Mouse (Mus musculus) fat pad, adult 2 months (tissue): ENCODE measurements around the gene Chl1.

Experiments used
- DNase-seq: peaks from one replicate; pipeline ENCODE4 v3.0.0-alpha.2; 2011; ENCODE audit warnings: low read depth, low spot score; ENCODE audit errors: extremely low read depth

Chl1 gene

DNA sequence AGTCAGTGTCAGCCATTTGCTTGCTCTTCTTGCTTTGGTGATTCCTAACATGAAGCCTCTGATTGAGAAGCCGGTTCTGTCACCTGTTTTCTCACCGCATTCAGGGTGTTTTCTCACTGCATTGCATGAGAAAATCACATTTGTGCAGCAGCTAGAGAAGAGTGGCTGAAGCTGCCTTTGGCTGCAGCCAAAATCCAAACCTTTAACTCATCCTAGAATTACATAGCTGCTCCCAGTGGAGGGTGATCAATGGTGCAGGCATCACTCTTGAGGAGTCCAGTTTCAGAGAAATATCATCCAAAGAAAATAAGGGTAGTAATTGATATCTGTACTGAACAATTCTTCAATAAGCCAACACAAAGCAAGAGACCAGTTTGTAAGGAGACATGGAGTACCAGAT is 154.8 kb downstream of the Chl1 start:
- DNase-seq: no peak

GRCm38 (mm10) chr6:103665677-103666316 is 155.4 kb downstream of the Chl1 start:
- DNase-seq: no peak

DNA sequence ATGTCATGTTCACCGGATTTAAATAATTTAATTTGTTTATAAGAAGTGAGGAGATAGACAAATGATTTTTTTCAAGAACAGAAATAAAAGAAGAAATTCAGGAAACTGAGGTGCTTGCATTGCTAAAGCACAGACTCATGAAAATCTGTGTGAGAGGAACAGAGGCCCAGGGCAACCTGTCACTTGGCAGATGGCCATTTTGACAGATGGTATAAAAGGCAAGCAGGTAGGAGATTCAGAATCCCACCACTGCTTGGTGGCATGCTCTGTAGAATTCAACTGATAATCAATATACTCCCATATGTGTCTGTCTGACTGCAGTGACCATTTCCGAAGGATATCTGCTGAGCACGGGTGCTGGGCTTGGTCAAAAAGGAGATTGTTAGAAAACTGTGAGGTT is 162.7 kb downstream of the Chl1 start:
- DNase-seq: no peak

DNA sequence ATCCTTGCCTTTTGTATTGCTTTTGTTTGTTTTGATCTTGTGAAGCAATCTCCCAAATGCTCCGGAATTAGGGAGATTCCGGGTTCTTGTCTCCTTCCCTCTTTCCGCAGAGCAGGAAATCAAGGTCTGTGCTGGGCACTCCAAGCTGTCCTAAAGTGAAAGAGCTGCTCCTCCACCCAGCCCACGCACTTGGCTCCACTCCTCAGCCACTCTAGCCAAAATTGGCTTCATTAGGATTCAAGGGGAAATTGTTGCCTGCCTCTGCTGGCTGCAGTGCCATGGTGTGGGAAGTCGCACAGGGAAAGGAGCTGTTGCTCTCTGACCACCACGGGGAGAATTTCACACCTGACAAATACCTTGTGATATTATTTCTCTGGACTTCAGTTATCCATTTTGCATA is 163.9 kb downstream of the Chl1 start:
- DNase-seq: peak; percentile 40

- no peak for DNase-seq
Measured at GRCm38 (mm10) chr6:103675145-103675544, 164.8 kb downstream of the Chl1 start.

- DNase-seq: no peak
Measured at GRCm38 (mm10) chr6:103676664-103677063, 166.3 kb downstream of the Chl1 start.

- DNase-seq: no peak
Measured at GRCm38 (mm10) chr6:103677072-103677471, 166.7 kb downstream of the Chl1 start.

GRCm38 (mm10) chr6:103682854-103683574 is 172.6 kb downstream of the Chl1 start:
- no peak for DNase-seq

DNA sequence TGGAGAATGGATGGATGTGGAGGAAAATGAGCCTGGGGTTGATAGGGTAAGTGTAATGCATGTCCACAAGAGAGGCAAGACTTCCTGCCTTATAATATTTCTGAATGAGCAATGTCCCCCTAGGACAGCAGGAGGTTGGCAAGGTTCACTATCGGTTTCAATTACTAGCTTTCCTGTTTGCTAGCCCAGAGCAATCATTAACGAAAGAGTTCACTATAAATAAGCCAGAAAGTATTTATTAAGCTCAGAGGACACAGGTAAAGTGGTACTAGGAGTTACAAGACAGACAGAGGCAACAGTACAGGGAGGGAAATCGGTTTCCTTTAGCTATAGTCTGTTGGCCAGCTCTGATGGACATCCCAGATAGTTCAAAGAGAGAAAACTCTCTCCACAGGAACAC is 182.1 kb downstream of the Chl1 start:
- DNase-seq: no peak

GRCm38 (mm10) chr6:103697349-103698028 is 187.1 kb downstream of the Chl1 start:
- DNase-seq: no peak

- no peak for DNase-seq
Measured at GRCm38 (mm10) chr6:103699482-103699881, 189.1 kb downstream of the Chl1 start.

DNA sequence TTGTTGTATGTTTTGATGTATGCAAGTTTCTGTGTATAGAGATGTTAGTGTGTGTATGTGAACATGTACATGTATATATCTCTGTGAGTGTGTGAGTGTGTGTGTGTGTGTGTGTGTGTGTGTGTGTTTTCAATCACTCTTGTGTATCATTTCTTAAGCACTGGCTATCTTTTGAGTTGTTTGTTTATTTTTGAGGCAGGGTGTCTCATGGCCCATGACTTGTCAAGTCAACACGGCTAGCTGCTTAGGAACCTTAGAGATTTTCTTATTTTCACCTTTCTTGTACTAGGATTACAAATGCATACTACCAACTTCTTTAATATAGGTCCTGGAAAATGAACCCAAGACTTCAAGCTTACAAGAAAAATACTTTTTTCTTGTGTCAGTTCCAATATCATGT is 189.5 kb downstream of the Chl1 start:
- DNase-seq: no peak

- no peak for DNase-seq
Measured at GRCm38 (mm10) chr6:103700336-103700735, 189.9 kb downstream of the Chl1 start.

DNA sequence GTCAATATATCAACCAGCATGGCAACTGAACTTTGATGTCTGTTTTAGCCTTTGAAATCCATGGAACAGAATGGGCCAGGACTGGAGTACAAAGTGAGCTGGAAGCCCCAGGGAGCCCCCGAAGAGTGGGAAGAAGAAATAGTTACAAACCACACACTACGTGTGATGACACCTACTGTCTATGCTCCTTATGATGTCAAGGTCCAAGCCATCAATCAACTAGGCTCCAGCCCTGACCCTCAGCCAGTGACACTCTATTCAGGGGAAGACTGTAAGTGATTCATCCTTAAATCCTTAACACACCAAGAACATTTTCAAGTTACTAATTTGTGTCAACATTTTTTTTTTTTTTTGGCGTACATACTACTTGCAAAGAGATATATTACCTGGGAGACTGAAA is 196.0 kb downstream of the Chl1 start:
- no peak for DNase-seq

DNA sequence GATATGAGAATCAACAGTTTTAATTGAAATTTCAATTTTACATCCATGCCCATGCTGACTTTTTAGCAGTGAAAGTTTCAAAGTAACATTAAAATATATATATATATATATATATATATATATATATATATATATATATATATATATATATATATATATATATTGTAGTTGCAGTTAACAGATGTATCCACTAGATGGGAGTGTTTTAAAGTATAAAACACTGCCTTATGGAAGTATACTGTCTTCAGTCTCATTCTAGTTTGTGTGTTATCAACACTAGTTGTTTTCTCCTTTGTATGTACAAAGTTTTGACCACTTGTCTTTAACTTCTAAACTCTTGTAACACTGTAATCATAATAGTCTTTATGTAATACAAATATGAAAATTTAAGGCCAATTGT is 228.9 kb downstream of the Chl1 start:
- DNase-seq: no peak

DNA sequence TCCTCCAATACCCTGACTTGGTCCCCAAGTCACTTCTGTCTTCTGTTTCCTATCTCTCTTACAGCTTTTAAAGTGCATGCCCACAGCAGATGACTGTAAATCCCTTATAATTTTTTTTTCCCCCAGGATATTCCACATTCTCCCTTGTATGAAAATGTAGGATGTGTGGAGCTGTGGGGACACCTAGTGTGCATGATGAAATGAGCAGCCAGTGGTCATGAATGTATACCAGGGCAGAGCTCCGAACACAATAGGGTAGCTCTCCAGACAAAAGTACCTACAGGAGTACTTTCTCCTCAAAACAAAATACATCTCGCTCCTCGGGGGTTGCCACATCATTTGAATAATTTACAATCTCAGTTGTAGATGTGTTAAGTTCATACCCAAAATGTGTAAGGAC is 232.4 kb downstream of the Chl1 start:
- DNase-seq: no peak

GRCm38 (mm10) chr6:103746103-103746502 is 235.7 kb downstream of the Chl1 start:
- no peak for DNase-seq

DNA sequence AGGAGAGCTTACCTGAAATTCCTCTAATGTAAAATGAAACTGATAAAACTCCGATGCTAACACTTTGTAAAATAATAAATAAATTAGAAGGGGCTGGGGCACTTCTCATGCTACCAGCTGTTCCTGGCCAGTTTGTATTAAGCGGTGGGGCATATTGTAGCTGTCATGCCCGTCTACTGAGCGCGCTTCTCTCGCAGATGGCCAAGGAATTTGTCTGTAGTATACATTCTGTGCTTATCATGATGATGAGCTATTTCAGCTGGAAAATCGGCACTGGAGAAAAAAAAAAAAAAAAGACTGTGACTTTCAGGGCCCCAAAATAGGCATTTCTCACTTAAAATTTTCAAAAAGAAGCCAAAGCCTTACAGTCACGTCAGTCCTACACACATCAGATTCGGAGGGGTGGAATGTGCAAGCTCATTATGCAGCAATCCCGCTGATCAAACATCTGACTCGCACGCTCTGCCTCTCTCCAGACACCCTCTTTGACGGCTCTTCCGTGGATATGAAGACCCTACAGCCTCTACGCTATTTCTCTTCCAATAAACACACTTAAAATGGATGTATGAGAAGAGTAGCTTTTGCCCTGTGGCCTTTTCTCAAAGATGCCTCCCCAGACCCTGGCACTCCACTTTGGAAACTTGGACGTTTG is 238.9 kb downstream of the Chl1 start:
- no peak for DNase-seq

DNA sequence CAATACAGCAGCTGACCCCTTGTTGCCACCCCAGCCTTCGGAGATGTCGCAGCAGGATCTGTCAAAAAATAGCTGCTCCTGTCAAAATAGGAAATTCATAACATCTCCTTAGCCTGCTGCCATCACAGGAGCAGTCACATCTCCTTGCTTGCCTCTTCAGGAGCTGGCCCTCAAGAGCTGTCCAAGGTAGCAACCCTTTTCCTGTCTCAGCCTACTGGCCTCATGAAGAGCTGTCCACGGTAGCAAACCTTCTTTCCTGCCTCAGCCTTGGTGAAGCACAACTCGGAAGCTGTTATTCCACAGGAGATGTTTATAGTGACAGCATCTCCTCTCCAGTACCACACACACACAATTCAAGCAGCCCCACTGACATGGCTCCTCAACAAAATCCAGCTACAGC is 243.5 kb downstream of the Chl1 start:
- no peak for DNase-seq

- no peak for DNase-seq
Measured at GRCm38 (mm10) chr6:103766830-103767229, 256.4 kb downstream of the Chl1 start.

GRCm38 (mm10) chr6:103781058-103781457 is 270.7 kb downstream of the Chl1 start:
- DNase-seq: no peak
